Mouse (Mus musculus): ENCODE results near the gene Rassf8. TPM values are rescaled to one million over a fixed set of nuclear protein-coding genes. Genes with fewer than 3 reads are reported as not detected.
A peak's percentile ranks its signal among the peaks of the same experiment; 100 is the strongest.

Rassf8 gene
- polyA plus RNA-seq, 1 experiment from 2014 or later = 9.1 TPM

DNA sequence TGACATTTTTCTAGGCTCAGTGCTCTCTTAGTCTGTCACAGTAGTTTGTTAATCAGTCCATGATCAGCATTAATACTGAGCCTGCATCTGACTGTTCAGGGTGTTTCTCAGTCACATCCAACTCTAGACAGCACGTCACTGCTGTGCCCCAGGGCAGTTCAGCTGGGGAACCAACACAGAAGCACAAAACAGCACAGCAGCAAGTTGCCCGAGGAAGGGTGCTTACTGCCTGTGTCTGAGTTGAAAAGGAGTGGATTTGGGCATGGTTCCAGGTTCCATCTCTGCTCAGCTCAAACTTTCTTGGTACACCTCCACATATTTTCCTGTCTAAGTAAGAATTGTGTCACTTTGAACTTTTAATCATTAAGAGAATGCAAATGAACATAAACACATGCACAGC lies 60.2 kb downstream of the Rassf8 start:
- Histone ChIP-seq H3K9me3 (no peaks in the 10 kb centered on the region), H3K4me2 (replicated peaks) (no peak overlapping the region), H3K9ac (no peak overlapping the region), H3K27me3 (no peaks in the 10 kb centered on the region), H3K4me1 (peaks cover 4% of the 10 kb centered on the region; the same call in 1 of the 2 replicates), H3K36me3 (peaks cover 10% of the 10 kb centered on the region; the same call in 1 of the 2 replicates), H3K27ac (no peak overlapping the region), H3K4me3 (no peak overlapping the region)
- 24% methylated on average over 2 of the region's 2 CpGs for WGBS
- ATAC-seq (ENCODE audit: insufficient number of reproducible peaks, insufficient read depth, low FRiP score, low TSS enrichment) = no peak

DNA sequence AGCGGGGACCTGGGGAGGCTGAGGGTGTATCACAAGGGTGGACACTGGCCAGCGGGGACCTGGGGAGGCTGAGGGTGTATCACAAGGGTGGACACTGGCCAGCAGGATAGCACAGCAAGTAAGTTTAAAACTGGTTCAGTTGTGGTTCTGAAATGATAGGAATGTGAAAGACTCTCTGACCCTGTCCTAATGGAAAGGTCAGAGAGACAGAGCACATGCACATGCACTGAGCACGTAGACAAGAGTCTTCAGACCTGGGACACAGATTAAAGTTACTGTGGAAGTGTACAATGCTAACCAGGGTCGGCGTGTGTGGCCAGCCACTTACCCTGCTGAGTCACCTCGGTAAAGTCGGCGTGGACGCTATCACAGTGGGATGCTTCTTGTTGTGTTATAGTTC lies 61.4 kb downstream of the Rassf8 start:
- H3K27me3 ChIP-seq = no peaks in the 10 kb centered on the region
- no peak overlapping the region for H3K4me2 ChIP-seq (replicated peaks)
- H3K9me3 ChIP-seq = no peaks in the 10 kb centered on the region
- WGBS = 88% methylated on average over 9 of the region's 9 CpGs
- no peak overlapping the region for H3K27ac ChIP-seq
- H3K36me3 ChIP-seq = peaks cover 15% of the 10 kb centered on the region; the same call in 1 of the 2 replicates
- ATAC-seq (ENCODE audit: insufficient number of reproducible peaks, insufficient read depth, low FRiP score, low TSS enrichment) = no peak
- no peak overlapping the region for H3K9ac ChIP-seq
- H3K4me3 ChIP-seq = no peak overlapping the region
- H3K4me1 ChIP-seq = no peaks in the 10 kb centered on the region

DNA sequence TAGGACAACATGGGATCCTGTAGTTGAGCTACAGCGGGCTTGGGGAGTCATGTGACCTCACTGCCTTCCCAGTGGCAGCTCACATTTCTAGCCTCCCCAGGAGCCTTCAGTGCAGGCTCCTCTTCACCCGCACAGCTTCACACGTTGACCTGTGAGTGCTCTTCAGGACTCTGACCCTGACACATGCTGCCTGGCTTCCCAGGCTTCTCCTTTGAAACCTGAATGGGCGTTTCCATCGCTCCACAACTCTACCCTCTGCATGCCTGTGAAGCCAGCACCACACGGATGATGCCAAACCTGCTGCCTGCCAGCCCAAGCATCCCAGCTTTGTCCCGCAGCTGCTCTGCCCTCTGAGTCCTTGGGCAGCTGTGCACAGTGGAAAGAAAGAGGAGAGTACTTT lies 63.0 kb downstream of the Rassf8 start:
- H3K4me2 ChIP-seq (replicated peaks) = no peak overlapping the region
- WGBS = 86% methylated on average over 7 of the region's 7 CpGs
- no peak for ATAC-seq (ENCODE audit: insufficient number of reproducible peaks, insufficient read depth, low FRiP score, low TSS enrichment)

DNA sequence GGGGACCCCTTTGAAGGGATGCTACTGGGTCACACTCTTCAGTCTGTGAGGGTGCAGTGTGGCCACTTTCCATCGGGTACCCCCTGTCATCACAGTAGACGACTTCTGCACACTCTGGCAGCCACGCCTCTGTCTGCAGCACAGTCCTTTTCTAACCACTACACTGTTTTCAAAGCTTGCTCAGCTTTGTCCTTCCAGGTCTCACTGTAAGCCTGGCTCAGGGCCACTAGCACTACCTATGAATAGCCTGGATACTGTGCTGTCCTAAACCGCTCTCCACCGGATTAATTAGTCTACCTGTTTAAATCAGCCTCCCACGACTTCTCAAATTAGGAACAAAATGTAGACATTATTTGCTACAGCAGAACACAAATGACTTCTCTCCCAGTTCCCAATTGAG lies 63.5 kb downstream of the Rassf8 start:
- H3K27me3 ChIP-seq = no peaks in the 10 kb centered on the region
- whole genome bisulfite sequencing = 92% methylated on average over 6 of the region's 6 CpGs
- no peak overlapping the region for H3K4me2 ChIP-seq (replicated peaks)
- H3K36me3 ChIP-seq = peaks cover 15% of the 10 kb centered on the region; the same call in 1 of the 2 replicates
- H3K9me3 ChIP-seq = no peaks in the 10 kb centered on the region
- no peak overlapping the region for H3K4me3 ChIP-seq
- H3K27ac ChIP-seq = no peak overlapping the region
- no peak for ATAC-seq (ENCODE audit: insufficient number of reproducible peaks, insufficient read depth, low FRiP score, low TSS enrichment)
- H3K9ac ChIP-seq = no peak overlapping the region
- H3K4me1 ChIP-seq = peaks cover under 1% of the 10 kb centered on the region; the same call in 1 of the 2 replicates

More for the DNA sequence above, 63.0 kb downstream of the Rassf8 start:
- Histone ChIP-seq H3K4me1 (no peaks in the 10 kb centered on the region), H3K9ac (no peak overlapping the region), H3K9me3 (no peaks in the 10 kb centered on the region), H3K36me3 (peaks cover 15% of the 10 kb centered on the region; the same call in 1 of the 2 replicates), H3K27me3 (no peaks in the 10 kb centered on the region), H3K4me3 (no peak overlapping the region), H3K27ac (no peak overlapping the region)

DNA sequence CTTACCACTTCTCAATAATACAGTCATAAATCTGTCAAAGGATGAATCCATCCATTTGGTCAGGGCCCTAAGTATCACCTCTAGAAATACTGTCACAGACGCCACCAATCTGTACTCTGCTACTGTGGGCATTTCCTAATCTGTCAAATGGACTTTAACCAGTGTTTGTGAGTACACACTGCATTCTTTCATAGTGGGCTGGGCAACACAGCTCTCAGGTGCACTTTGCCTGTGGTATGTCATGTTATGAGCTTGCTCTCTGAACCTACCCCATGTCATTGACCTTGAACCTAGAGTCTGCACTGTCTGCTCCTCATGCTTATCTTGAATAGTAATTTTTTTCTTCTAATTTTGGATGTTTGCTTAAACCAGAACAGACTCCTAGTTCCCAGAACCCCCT lies 64.6 kb downstream of the Rassf8 start:
- H3K9me3 ChIP-seq = no peaks in the 10 kb centered on the region
- no peak overlapping the region for H3K4me3 ChIP-seq
- peaks cover 15% of the 10 kb centered on the region for H3K36me3 ChIP-seq
- no peak overlapping the region for H3K9ac ChIP-seq
- H3K27ac ChIP-seq = no peak overlapping the region
- WGBS = 90% methylated on average over 1 of the region's 1 CpGs
- no peak for ATAC-seq (ENCODE audit: insufficient number of reproducible peaks, insufficient read depth, low FRiP score, low TSS enrichment)
- H3K4me1 ChIP-seq = peaks cover 6% of the 10 kb centered on the region; the same call in 1 of the 2 replicates
- no peak overlapping the region for H3K4me2 ChIP-seq (replicated peaks)
- no peaks in the 10 kb centered on the region for H3K27me3 ChIP-seq

- Histone ChIP-seq H3K27ac (no peak overlapping the region), H3K36me3 (peaks cover 20% of the 10 kb centered on the region), H3K27me3 (no peaks in the 10 kb centered on the region), H3K9me3 (no peaks in the 10 kb centered on the region), H3K4me1 (peaks cover 6% of the 10 kb centered on the region; the same call in 1 of the 2 replicates), H3K4me2 (replicated peaks) (no peak overlapping the region), H3K4me3 (no peak overlapping the region), H3K9ac (0 out of 2 replicates have a peak overlapping the region, but pooled peaks have one; percentile 19)
- 27% methylated on average over 15 of the region's 15 CpGs for WGBS
- ATAC-seq (ENCODE audit: insufficient number of reproducible peaks, insufficient read depth, low FRiP score, low TSS enrichment) = no peak
Measured at GRCm38 (mm10) chr6:145815200-145815599, 68.7 kb downstream of the Rassf8 start.

GRCm38 (mm10) chr6:145819151-145819550 lies 72.6 kb downstream of the Rassf8 start:
- Histone ChIP-seq H3K27me3 (no peaks in the 10 kb centered on the region), H3K4me3 (no peak overlapping the region), H3K9me3 (no peaks in the 10 kb centered on the region), H3K4me2 (replicated peaks) (no peak overlapping the region), H3K36me3 (peaks cover 13% of the 10 kb centered on the region), H3K4me1 (peaks cover 6% of the 10 kb centered on the region; the same call in 1 of the 2 replicates), H3K27ac (no peak overlapping the region), H3K9ac (no peak overlapping the region)
- WGBS = 86% methylated on average over 9 of the region's 9 CpGs
- no peak for ATAC-seq (ENCODE audit: insufficient number of reproducible peaks, insufficient read depth, low FRiP score, low TSS enrichment)

DNA sequence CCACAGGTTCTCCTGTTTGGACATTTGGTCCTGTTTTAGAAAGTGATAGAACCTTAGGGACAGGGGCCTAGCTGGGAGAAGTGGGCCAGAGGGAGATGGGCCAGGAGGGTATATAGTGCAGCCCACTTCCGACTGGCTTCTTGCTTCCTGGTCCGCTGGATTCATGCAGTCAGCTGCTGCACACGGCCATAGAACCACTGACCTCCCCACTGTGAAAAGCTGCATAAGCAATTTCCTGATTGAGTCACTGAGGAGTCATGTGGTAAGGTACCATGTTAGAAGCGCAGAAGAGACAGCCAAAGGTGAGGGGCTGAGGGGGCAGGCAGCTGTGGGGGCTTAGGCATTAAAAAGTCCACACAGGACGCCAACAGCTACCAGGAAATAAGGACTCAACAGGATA lies 75.7 kb downstream of the Rassf8 start:
- 82% methylated on average over 5 of the region's 5 CpGs for WGBS
- peaks cover 3% of the 10 kb centered on the region; the same call in 1 of the 2 replicates for H3K36me3 ChIP-seq

DNA sequence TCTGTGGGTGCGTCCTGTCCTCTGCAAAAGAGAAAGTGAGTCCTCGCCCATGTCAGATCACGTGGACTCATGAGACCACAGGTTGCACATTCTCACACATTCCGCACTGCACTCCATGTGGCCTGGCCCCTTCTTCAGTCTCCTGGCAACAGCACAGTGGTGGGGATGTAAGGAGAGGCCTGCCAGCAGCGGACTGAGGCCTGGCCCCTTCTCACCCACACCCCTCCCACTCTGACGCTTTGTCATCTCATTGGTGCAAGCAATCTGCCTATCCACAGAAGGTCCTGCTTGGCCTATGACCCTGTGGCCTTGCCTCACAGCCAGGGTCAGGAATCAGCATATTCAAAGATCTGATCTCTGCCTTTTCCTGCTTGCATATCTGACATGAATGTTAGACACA lies 76.6 kb downstream of the Rassf8 start:
- no peak overlapping the region for H3K9ac ChIP-seq
- H3K27me3 ChIP-seq = no peaks in the 10 kb centered on the region
- no peak for ATAC-seq (ENCODE audit: insufficient number of reproducible peaks, insufficient read depth, low FRiP score, low TSS enrichment)
- H3K4me3 ChIP-seq = no peak overlapping the region
- H3K4me1 ChIP-seq = no peaks in the 10 kb centered on the region
- WGBS = 60% methylated on average over 6 of the region's 6 CpGs
- 0 out of 2 replicates have a peak, but pooled peaks cover 3% of the 10 kb centered on the region for H3K9me3 ChIP-seq
- H3K4me2 ChIP-seq (replicated peaks) = no peak overlapping the region
- H3K36me3 ChIP-seq = no peaks in the 10 kb centered on the region
- no peak overlapping the region for H3K27ac ChIP-seq

More for the DNA sequence above, 75.7 kb downstream of the Rassf8 start:
- H3K4me1 ChIP-seq = no peaks in the 10 kb centered on the region
- H3K27ac ChIP-seq = no peak overlapping the region
- no peak for ATAC-seq (ENCODE audit: insufficient number of reproducible peaks, insufficient read depth, low FRiP score, low TSS enrichment)
- no peaks in the 10 kb centered on the region for H3K27me3 ChIP-seq
- H3K4me2 ChIP-seq (replicated peaks) = no peak overlapping the region
- 0 out of 2 replicates have a peak, but pooled peaks cover 3% of the 10 kb centered on the region for H3K9me3 ChIP-seq
- no peak overlapping the region for H3K4me3 ChIP-seq
- H3K9ac ChIP-seq = no peak overlapping the region

GRCm38 (mm10) chr6:145823588-145824234 lies 77.2 kb downstream of the Rassf8 start:
- Histone ChIP-seq H3K27me3 (no peaks in the 10 kb centered on the region), H3K4me2 (replicated peaks) (no peak overlapping the region), H3K4me3 (no peak overlapping the region), H3K36me3 (no peaks in the 10 kb centered on the region), H3K27ac (no peak overlapping the region), H3K9me3 (0 out of 2 replicates have a peak, but pooled peaks cover 3% of the 10 kb centered on the region), H3K4me1 (no peaks in the 10 kb centered on the region), H3K9ac (no peak overlapping the region)
- WGBS = 48% methylated on average over 5 of the region's 5 CpGs
- ATAC-seq (ENCODE audit: insufficient number of reproducible peaks, insufficient read depth, low FRiP score, low TSS enrichment) = no peak

DNA sequence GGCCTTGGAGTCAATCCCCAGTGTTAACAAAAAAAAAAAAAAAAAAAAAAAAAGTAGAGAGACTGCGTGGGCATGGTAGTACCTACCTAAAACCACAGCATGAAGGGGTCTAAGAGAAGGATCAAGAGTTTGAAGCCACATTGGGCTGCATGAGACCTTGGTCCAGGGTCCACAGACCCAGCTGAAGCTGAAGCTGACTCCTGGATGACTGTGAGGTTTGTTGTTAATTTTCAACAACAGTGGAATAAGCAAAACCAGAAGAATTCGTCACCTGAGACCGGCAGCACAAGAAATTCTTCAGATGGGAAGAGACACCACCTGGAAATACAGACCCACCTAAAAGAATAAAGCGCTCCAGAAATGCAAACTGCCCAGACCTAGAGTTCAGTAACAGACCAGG lies 79.8 kb downstream of the Rassf8 start:
- no peak overlapping the region for H3K9ac ChIP-seq
- no peaks in the 10 kb centered on the region for H3K27me3 ChIP-seq
- H3K4me1 ChIP-seq = no peaks in the 10 kb centered on the region
- H3K27ac ChIP-seq = no peak overlapping the region
- 0 out of 2 replicates have a peak, but pooled peaks cover 3% of the 10 kb centered on the region for H3K9me3 ChIP-seq
- WGBS = 88% methylated on average over 4 of the region's 4 CpGs
- no peaks in the 10 kb centered on the region for H3K36me3 ChIP-seq
- H3K4me3 ChIP-seq = no peak overlapping the region
- ATAC-seq (ENCODE audit: insufficient number of reproducible peaks, insufficient read depth, low FRiP score, low TSS enrichment) = no peak
- no peak overlapping the region for H3K4me2 ChIP-seq (replicated peaks)

GRCm38 (mm10) chr6:145829062-145829835 lies 82.7 kb downstream of the Rassf8 start:
- 55% methylated on average over 16 of the region's 16 CpGs for WGBS
- no peaks in the 10 kb centered on the region for H3K36me3 ChIP-seq
- H3K4me2 ChIP-seq (replicated peaks) = no peak overlapping the region
- no peaks in the 10 kb centered on the region for H3K27me3 ChIP-seq
- H3K9me3 ChIP-seq = 0 out of 2 replicates have a peak, but pooled peaks cover 3% of the 10 kb centered on the region
- ATAC-seq (ENCODE audit: insufficient number of reproducible peaks, insufficient read depth, low FRiP score, low TSS enrichment) = no peak
- H3K4me1 ChIP-seq = no peaks in the 10 kb centered on the region
- H3K9ac ChIP-seq = no peak overlapping the region
- no peak overlapping the region for H3K27ac ChIP-seq
- no peak overlapping the region for H3K4me3 ChIP-seq
